Mouse (Mus musculus) layer of hippocampus, adult 9-11 months (tissue): ENCODE results near the gene Fam187b.
A peak's percentile ranks its signal among the peaks of the same experiment; 100 is the strongest.

ENCODE experiments used
- DNase-seq: peaks from one replicate; pipeline ENCODE4 v3.0.0; 2022

Fam187b gene

DNA sequence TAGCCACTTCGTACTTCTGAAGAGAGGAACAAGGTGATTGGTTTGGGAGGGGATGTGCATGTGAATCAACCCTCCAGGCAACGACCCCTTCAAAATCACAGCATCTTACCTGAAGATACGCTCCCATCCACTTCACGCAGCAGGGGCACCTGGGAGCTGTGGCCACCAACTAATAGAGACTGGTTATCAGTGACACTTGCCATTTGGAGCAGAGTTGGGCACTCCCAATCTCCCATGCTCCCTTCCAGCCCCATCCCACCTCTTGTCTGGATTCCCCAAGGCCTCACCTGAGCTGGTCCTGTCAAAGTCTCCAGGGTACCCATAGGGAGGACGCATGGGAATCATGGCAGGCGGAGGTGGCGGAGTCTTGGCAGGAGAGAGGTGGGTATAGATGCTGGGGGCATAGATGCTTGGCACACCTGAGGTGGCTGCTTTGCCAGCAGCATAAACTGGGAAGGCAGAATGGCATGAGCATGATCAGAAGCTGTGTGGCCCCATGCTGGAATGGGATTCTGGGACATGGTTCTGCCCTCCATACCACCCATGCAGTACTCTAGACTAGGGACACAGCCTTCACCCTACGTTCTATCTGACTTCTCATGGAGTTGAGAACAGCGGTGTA, 14.6 kb upstream of the Fam187b start:
- DNase-seq: no peak

DNA sequence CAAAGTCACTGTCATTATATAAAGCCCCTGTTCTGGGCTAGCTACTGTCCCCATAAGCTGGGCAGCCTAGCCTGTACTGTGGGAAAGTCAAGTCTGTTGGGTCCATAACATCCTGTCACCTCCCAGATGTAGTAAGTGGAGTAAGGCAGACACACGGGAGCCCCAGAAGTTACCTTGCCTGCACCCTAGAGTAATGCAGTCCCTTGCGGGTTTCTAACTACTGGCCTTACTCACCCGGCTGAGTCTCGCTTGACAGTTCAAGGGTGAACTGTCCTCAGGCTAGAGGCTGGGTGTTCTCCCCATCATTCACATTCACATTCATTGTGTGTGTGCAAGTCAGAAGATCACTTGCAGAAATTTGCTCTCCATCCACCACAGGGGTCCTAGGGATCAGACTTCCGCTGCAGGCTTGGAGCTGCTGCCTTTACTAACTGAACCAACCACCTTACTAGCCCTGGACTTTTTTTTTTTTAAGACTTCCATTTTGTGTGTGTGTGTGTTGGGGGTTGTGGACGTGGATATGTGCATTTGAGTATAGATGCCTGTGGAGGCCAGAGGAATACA, 13.7 kb upstream of the Fam187b start:
- no peak for DNase-seq

DNA sequence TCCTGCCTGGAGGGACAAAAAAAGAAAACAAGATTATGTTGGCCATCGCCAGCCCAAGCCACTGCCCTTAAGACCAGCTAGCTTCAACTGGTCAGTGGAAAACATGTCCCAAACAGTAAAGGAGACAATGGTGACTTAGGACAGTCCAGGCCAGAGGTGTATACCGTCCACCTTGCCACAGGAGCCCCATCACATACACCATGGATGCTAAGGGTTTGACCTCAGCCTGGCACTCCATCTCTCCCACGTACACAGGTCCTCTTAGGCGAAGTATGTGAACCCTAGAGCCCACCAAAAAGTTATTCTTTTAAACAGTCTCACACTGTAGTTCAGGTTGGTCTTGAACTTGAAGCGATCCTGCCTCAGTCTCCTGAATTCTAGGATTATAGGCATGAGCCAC, 10.7 kb upstream of the Fam187b start:
- DNase-seq: no peak

DNA sequence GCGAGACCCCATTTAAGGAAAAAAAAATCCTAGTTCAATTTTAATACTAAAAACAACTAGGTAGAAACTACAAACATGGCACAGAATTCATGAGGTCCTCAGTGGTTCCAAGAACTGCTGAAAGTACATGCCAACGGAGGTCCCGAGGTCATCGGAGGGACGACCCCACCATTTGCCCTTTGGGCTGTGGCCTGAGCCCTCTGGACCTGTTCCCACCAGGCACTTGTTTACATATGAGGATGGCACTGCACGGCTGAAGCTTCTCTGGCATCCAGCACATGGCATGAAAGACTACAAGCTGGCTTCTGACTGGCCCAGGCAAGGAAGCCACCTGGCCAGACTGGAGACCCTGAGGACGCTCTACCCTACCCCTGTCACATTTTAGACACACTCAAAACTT, 9.2 kb upstream of the Fam187b start:
- no peak for DNase-seq

DNA sequence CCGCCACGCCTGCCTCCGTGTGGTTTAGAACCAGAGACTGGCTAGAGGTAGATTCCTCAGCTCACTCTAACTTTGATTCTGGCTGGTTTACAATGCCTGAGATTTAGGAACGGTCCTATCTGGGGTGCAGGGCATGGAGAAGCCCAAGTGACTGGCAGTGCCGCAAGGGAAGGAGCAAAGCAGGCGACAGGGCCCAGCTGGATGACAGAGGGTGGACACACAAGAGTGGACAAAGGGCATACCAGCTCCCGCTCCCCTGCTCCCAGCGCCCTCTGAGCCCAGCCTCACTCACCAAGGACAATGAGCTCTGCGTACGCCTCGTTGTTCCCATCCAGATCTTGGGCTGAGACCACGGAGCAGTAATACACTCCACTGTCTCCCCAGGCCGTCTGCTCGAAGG, 7.9 kb upstream of the Fam187b start:
- no peak for DNase-seq

DNA sequence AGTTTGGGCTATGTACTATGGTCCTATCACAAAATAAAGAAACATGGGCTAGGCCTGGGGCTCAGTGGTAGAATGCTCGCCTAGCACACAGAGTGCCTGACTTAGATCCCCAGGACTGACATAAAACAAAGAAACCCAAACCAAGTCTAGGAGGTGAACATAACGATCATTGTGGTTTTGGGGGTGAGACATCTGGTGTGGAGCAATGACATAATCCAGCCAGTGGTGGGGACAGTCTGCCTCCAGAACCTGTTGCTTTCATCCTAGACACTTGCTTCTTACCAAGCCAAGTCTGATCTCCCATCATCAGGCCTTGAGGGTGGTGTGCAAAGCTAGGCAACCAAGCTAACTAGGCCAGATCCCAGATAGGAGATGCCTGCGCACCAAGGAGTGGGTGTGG, 6.9 kb upstream of the Fam187b start:
- DNase-seq: no peak

DNA sequence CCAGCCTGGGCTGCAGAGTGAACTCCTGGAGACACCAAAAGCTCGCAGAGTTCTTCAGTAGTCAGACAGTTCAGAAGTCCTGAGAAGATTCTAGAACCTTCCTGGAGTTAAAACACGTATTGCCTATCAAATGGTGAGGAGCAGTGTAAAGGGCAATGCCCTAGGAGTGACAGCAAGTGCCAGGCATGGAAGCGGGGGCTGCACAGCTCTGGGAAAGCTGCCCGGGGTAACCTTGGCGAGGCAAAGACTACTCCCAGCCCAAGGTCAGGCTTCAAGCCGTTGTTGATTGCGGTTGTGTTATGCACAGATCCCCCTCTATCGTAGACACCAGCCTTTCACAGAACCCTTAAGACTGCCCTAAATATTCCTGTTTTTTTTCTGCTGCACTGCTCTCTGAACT, 5.0 kb upstream of the Fam187b start:
- no peak for DNase-seq

DNA sequence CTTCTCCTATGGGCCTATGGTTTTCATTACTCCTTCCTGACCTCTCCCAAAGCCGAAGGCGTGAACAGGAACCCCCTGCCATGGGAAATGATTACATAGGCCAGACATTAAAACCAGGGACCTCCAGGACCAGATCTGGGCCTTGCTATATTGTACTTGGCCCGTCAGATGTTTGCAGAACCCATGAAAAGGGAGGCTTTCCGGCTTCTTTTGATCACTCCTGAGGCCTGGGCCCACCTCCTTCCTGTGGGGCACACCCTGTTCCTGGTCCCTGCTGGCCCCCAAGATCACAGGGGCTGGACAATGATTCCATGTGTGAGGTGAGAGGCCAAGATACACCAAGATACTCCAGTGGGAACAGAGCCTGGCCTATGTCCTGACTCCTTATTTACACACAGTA, 4.4 kb upstream of the Fam187b start:
- DNase-seq: no peak

DNA sequence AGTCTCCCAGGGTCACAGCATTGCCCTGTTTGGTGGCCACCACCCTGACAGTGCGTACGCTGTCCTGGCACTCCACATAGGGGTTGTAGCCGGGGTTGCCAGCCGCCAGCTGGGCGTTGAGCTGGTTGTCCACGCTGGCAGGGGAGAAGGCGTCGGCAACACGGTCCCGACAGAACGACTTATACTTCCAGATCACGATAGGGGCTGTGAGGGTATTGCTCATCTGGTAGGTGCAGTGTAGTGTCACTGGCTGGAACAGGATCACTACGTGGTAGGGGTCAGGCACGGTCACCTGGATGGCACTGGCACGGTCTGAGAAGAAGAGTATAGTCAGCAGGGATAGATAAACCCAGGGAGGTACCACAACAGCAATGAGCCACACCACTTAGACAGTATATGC, 1.7 kb upstream of the Fam187b start:
- DNase-seq: no peak

DNA sequence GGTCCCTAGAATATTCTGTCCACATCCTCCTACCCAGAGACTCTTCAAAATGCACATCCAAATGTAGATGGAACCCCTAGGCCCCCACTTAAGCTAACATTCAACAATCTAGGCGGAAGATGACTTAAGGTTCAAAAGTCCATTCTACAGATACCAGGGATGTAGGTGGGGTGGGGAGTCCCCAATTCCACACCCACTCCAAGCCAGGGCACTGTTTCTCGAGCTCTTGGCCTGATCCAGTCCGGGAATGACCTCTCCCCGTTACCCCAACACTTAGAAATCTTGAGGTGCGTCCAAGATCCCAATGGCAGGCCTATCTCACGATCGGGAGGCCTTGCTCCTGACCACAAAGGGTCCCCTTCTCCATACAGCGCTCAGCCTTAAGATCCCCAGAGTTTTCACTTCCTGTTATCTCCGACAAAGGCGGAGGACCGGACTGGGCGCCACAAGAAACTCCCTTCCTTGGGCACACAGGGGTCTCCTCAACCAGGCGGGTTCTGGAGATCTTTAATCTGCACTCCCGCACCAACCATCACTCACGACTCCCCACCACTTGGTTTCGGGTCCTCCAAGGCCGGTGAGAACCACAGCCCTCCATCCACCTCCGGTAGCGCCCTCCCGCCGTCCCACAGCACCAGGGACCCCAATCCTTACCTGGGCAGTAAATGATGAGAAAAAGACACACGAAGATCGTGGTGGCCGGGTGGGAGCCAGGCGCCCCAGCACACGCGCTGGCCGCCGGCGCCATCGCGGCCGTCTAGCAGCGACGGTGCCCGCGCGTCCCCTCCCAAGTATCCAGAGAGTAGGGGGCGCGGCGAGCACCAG, 952 bp upstream of the Fam187b start:
- no peak for DNase-seq

DNA sequence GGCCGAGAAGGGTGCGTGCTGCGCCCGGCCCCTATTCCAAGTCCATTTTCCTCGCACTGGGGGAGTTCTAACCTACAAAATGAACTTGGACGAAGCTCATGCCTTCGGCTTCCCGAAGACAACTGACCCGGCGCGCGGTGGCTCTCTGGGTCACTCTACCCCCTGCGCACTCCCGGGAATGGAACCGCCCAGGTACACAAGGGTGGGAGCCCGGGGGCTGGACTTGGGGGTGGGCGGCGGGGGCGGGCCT, 414 bp upstream of the Fam187b start, which contains the start of gene Lsr:
TSS of gene Lsr (minus strand) at position 214 of the 250 bp plus-strand sequence.
- DNase-seq: no peak

DNA sequence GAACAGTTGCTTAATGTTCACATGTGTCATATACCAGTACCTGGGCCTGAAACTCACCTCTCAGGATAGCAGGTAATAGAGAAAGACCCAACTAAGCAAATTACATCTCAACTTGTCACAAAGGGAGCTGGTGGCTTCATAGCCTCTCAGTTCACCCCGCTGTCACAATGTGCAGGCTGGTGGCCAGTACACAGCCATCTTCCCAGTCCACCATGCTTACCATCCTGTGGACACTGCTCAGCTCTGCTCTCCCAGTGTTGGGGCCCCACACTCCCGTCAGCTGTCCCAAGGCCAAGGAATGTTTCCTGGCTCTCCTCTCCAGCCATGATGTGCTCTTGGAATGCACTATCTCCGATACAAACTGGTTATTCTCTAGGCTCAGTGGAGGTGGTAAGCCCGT, 8.1 kb downstream of the Fam187b start:
- DNase-seq: no peak

DNA sequence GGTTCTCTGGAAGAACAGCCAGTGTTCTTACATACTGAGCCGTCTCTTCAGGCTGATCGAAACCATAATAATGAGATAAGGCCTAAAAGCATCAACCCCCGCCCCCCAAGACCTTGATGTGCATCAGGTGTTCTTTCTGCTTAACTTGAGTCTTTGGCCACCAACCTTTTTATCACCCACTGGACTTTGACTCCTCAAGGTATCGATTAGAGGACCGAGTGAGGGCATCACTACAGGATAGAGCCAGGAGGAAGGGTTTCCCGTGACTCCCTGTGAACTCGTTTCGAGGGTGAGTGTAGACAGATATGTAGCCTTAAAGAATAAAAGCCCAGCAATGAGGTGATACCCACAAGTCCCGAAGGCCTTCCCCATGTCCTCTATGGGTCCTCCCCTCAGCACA, 11.8 kb downstream of the Fam187b start:
- DNase-seq: no peak

DNA sequence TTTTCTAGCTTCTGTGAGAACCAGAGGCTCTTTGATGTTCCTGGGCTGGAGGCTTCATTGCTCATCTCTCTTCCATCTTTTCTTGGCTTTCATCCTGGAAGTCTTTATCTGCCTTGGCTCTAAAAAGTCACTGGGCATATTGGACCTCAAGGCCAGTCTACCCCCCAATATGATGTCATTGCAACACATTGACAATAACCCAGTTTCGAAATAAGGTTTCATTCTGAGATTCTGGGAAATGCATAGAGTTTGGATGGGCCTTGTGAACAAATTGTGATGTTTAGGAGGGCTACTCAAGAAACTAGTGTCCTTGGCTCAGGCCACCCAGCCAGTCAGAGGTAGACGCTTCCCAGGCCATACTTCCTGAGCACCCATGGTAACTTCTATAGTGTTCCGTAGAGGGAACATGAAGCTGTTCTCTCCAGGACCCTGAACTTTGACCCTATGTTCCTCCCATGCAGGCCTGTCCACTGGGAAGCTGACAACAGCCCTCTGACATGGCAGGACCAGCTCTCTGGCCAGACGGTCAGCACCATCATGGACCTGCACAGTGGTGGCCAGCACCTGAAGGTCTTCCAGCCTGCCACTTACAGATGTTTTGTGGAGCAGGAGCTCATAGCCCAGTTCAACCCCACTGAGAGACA, 15.1 kb downstream of the Fam187b start:
- DNase-seq: no peak

DNA sequence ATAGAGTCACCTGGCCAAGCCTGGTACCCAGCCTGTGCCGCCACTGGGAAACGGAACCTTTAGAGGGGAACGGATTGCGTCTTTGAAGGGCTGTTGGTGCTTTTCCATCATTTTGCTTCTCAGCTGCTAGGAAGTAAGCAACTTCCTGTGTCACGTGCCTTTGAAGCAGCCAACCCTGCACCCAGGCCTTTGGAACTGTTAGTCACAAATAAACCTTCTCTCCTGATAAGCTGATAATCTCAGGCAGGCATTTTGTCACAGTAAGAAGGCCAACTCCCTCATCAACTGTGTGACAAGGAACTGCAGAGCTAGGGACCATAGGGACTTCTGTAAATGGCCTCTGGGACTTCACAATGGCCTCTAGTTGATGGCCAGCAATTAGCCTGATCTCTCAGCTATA, 18.6 kb downstream of the Fam187b start:
- no peak for DNase-seq

DNA sequence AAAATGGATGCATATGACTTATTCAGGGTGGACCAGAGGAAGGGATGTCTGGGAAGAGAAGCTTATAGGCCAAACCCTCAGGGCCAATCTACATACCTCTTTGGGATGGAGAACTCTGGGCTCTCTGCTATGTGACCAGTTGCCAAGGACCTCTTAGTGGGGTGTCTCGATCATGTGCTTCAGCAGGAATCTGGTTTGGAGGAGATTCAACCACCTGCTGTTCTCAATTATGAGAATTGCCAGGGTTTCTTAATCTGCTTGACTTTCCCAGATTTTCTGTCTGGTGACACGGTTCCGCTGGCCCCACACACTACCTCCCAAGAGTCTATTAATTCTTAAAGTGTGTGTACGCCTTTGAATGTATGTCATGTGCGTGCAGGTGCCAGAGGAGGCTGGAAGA, 20.4 kb downstream of the Fam187b start:
- DNase-seq: no peak

DNA sequence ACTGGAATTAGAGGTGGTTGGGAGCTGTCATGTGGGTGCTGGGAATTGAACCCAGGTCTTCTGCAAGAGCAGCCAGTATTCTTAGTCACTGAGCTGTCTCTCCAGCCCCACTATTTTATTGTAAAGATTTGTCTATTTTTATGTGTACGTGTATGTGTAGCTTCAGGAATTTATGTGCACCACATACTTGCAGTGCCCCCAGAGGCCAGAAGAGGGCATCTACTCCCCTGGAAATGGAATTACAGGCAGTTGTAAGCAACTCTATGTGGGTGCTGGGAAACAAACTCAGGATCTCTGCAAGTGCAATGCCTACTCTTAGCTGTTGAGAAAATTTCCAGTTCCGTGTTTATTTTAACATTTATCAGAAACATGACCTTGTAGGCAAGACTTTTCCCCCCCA, 22.9 kb downstream of the Fam187b start:
- DNase-seq: no peak

DNA sequence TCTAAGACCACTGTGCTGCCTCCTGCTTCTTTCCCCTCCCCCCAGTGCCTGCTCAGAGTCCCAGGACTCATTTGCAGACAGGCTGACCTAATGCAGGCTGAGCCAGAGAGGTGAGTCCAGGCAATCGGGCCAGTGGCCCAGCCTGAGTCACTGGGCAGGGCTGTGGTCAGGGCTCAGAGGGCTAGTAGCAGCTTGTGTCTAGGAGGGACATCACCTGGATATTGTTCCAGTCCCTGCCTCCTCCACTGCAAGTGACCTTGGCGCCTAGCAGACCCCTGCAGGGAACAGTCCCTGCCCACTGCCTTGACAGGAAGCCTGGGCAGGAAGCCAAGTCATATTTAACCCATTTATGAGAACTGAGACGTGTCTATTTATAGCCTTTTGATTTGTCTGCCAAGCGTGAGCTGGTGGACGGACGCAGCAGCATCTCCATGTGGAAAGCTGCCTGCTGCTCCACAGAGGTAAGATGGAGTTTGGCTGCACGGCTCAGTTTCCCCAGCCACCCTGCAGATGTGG, 27.0 kb downstream of the Fam187b start:
- DNase-seq: peak; percentile 25

DNA sequence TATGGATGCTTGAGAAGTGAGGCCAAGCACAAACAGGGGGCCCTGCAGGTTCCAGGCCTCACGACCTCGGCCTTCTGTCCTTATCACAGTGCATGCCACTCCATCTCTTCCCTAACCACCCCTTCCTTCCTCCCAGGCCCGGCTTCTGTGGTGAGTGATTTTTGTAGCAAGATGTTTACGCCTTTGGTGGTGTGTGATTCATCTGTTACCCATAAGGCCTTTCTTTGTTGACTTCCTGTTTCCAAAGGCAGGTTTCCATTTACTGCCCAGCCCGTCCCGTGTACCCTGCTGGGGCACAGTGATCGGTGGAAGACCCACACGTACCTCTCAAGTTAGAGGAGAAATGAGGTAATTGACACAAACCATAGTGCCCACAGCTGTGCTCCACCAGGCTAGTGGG, 29.1 kb downstream of the Fam187b start:
- DNase-seq: no peak

DNA sequence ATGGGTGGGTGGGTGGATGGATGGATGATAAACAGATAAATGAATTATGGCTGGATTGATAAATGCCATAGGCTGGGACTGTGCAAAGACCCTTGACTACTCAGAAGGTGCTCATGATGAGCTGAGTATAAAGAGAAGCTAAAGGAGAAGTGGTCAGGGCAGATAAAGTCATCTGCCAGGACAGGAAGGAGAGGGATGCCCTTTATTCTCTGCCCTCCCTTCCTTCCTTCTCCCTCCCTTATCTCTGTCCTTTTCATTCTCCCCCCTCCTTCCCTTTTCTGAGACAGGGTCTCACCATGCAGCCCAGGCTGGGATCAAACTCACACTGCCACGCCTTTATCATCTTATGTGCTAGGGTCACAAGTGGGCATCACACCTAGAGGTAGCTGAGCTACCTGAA, 34.2 kb downstream of the Fam187b start:
- no peak for DNase-seq

DNA sequence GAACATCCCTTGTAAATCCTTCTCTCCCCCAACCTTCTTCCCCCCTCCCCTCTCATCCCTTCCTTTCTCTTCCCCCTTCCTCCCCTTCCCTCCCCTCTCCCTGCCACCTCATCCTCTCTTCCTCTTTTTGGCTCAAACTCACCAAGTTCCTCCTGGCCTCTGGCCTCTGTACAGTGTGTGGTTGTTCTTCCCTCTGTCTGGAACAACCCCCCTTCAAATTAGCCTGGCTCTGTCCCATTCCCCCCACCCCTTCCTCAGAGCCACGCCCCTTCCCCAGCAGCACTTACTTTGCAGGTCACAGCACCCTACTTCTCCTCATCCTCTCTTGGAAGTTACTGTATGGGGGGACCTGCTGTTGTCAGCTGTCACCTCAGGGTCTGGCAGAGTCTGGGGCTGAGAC, 34.6 kb downstream of the Fam187b start:
- no peak for DNase-seq

DNA sequence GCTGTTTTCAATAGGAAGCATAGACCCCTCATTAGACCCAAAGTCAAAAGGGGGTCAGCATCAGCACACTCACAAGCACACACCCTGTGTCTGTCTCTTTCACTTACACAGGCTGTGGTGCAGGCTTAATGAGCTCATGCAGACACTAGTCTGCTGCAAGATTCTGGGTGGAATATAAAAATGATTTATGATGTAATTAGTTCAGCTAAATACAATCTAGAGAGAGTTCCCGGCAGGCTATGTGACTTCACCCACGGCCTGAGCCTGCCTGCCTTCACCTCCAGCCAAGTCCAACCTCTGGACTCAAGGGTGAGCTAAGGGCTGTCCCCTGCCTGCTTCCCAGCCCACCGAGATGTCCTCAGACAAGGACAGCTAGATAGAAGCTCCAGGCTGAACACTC, 35.3 kb downstream of the Fam187b start:
- no peak for DNase-seq

DNA sequence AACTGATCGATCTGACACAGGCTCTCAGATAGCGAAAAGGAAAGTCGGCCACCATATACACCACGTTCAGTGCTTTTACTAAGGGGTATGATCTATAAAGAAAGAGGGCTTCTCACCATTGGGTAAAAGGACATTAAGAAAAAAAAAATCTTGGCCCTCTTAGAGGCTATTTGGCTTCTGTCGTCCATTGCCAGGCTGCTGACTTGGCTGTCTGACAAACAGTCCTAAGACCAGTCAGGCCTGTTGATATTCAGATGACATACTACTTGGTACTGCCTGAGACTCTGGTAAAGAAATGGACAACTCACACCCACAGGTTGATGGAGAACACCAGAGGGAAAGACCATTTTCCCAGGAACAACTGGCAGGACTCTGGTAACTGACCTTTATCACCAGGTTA, 39.4 kb downstream of the Fam187b start:
- no peak for DNase-seq
